ENCODE assay signal across 10 mouse cellular contexts in genomic region chr17:43701060-43701459, GRCm38 (mm10). TPM values are rescaled to one million over a fixed set of nuclear protein-coding genes. Genes with fewer than 3 reads are reported as not detected.
DNase-seq lines count a peak whose midpoint lies in the region; ATAC-seq and TF ChIP-seq lines count a peak whose summit lies in the region.
"Had no signal": no experiment of that assay in that cellular context is flagged by ENCODE, and none has a peak within 500 bp of the region (broad histone marks: within the 10 kb centered on the region; RNA-seq: fewer than 3 reads in every experiment).

No protein-coding gene starts in this region.

- H3K4me3 ChIP-seq in intestine, postnatal 0 days (ENCODE audit: low read depth, low read length): no peak overlapping the region
- no peak overlapping the region for H3K4me3 ChIP-seq in intestine, embryonic 16.5 days (ENCODE audit: low read length)
- peak overlapping the region in 1 of 2 experiments; percentile 38; a peak in 1 of 4 replicates for H3K4me3 ChIP-seq in ES-E14 (ENCODE audit: insufficient read depth in 1 of 2, low read depth in 1 of 2, low read length in 2 of 2, poor library complexity in 1 of 2, severe bottlenecking in 1 of 2)
- H3K4me3 ChIP-seq in midbrain, postnatal 0 days (ENCODE audit: low read depth, low read length): no peak overlapping the region
- H3K4me3 ChIP-seq: erythroblast, embryonic 14.5 days; megakaryocyte, embryonic 14.5 days had no signal

- H3K9me3 ChIP-seq in intestine, postnatal 0 days (ENCODE audit: control insufficient read depth): no peaks in the 10 kb centered on the region
- no peaks in the 10 kb centered on the region for H3K9me3 ChIP-seq in intestine, embryonic 16.5 days (ENCODE audit: control insufficient read depth, low read length)
- H3K9me3 ChIP-seq in ES-E14 (ENCODE audit: control insufficient read depth, insufficient read depth, low read depth, low read length): no peaks in the 10 kb centered on the region
- no peaks in the 10 kb centered on the region for H3K9me3 ChIP-seq in midbrain, postnatal 0 days (ENCODE audit: low read length)
- H3K9me3 ChIP-seq: megakaryocyte, embryonic 14.5 days had no signal

- peak; percentile 78 for TF ChIP-seq CTCF in intestine, postnatal 0 days (IDR thresholded peaks at IDR 0.05; ENCODE audit: low read depth)
- TF ChIP-seq CTCF in midbrain, postnatal 0 days (IDR thresholded peaks at IDR 0.05): peak; percentile 86

- WGBS in intestine, postnatal 0 days: 73% methylated on average over 6 of the region's 6 CpGs
- WGBS in intestine, embryonic 16.5 days: 81% methylated on average over 6 of the region's 6 CpGs
- 72% methylated on average over 6 of the region's 6 CpGs for WGBS in midbrain, postnatal 0 days

- no peaks in the 10 kb centered on the region for H3K36me3 ChIP-seq in intestine, postnatal 0 days (ENCODE audit: control insufficient read depth, insufficient read depth)
- no peaks in the 10 kb centered on the region for H3K36me3 ChIP-seq in intestine, embryonic 16.5 days (ENCODE audit: control insufficient read depth, insufficient read depth, low read length)
- H3K36me3 ChIP-seq in ES-E14 (ENCODE audit: control insufficient read depth, insufficient read depth, low read length, poor library complexity, severe bottlenecking): no peaks in the 10 kb centered on the region
- H3K36me3 ChIP-seq in midbrain, postnatal 0 days (ENCODE audit: insufficient read depth, low read length): no peaks in the 10 kb centered on the region

- no peak overlapping the region for H3K4me2 ChIP-seq in intestine, postnatal 0 days (replicated peaks; ENCODE audit: low read depth)
- H3K4me2 ChIP-seq in intestine, embryonic 16.5 days (ENCODE audit: low read depth, low read length): no peak overlapping the region
- H3K4me2 ChIP-seq in midbrain, postnatal 0 days (ENCODE audit: low read depth, low read length, poor library complexity, severe bottlenecking): no peak overlapping the region

- DNase-seq in ES-E14 (ENCODE audit: low read depth, low spot score): no peak
- peak; percentile 55 to 68 for DNase-seq in cerebellum, adult 18-20 months
- DNase-seq in gastrocnemius, postnatal 10 days: peak; percentile 69
- peak; percentile 19 to 24 for DNase-seq in layer of hippocampus, postnatal 36 days
- peak; percentile 77 for DNase-seq in midbrain, postnatal 0 days (ENCODE audit: low spot score)
- DNase-seq in thymus, postnatal 36 days: peak; percentile 36 to 48

- no peaks in the 10 kb centered on the region for H3K4me1 ChIP-seq in intestine, postnatal 0 days (replicated peaks; ENCODE audit: control insufficient read depth, insufficient read depth, low read length)
- no peaks in the 10 kb centered on the region for H3K4me1 ChIP-seq in intestine, embryonic 16.5 days (ENCODE audit: control insufficient read depth, insufficient read depth, low read length)
- no peaks in the 10 kb centered on the region for H3K4me1 ChIP-seq in ES-E14 (ENCODE audit: control insufficient read depth in 2 of 2, insufficient read depth in 2 of 2, low read length in 2 of 2, poor library complexity in 1 of 2)
- H3K4me1 ChIP-seq in midbrain, postnatal 0 days (ENCODE audit: insufficient read depth, low read length): no peaks in the 10 kb centered on the region

- no peaks in the 10 kb centered on the region for H3K27me3 ChIP-seq in intestine, postnatal 0 days (replicated peaks; ENCODE audit: control insufficient read depth, insufficient read depth, low read length)
- no peaks in the 10 kb centered on the region for H3K27me3 ChIP-seq in intestine, embryonic 16.5 days (replicated peaks; ENCODE audit: control insufficient read depth, insufficient read depth, low read length)
- no peaks in the 10 kb centered on the region for H3K27me3 ChIP-seq in midbrain, postnatal 0 days (ENCODE audit: insufficient read depth, low read length)
- H3K27me3 ChIP-seq: megakaryocyte, embryonic 14.5 days had no signal

- in situ Hi-C loops in ES-E14 (cut with MboI; ENCODE audit: low sequenced_read_pairs in 2 of 2, unreplicated experiment in 2 of 2): loop anchor here in 1 of 2 experiments (10.0 kb wide), 1 partner anchor 164 kb away; no protein-coding TSS in a partner anchor

- no peak for ATAC-seq in intestine, postnatal 0 days
- no peak for ATAC-seq in intestine, embryonic 16.5 days
- ATAC-seq in midbrain, postnatal 0 days (ENCODE audit: low FRiP score): no peak

- H3K9ac ChIP-seq in intestine, postnatal 0 days (ENCODE audit: low read depth, low read length): no peak overlapping the region
- H3K9ac ChIP-seq in intestine, embryonic 16.5 days (ENCODE audit: low read depth, low read length): no peak overlapping the region
- no peak overlapping the region for H3K9ac ChIP-seq in ES-E14 (ENCODE audit: insufficient read depth, low read depth, low read length, poor library complexity, severe bottlenecking)
- no peak overlapping the region for H3K9ac ChIP-seq in midbrain, postnatal 0 days (replicated peaks; ENCODE audit: low read length, poor library complexity, severe bottlenecking)

- H3K27ac ChIP-seq in intestine, postnatal 0 days (ENCODE audit: low read depth, low read length): no peak overlapping the region
- no peak overlapping the region for H3K27ac ChIP-seq in intestine, embryonic 16.5 days (ENCODE audit: low read length)
- H3K27ac ChIP-seq in ES-E14 (ENCODE audit: insufficient read depth, low read depth, low read length, poor library complexity, severe bottlenecking): no peak overlapping the region
- no peak overlapping the region for H3K27ac ChIP-seq in midbrain, postnatal 0 days (ENCODE audit: low read depth, low read length)

TF ChIP-seq in ES-E14, 5 proteins besides CTCF, POLR2A, EP300 and RAD21:
- TF ChIP-seq ZC3H11A (IDR thresholded peaks at IDR 0.05; ENCODE audit: borderline replicate concordance, low read depth, low read length): peak; percentile 24; the same call in 1 of the 2 replicates
- TF ChIP-seq MAFK (IDR thresholded peaks at IDR 0.05; ENCODE audit: insufficient read depth, low read depth, low read length): no peak

RNA-seq across cellular contexts. Expression of gene Cyp39a1, which starts 33.8 kb away (rescaled TPM):
- polyA plus RNA-seq in intestine, postnatal 0 days (2015; fragmentation: Nextera tagmentation; extraction: Ambion mirVana): 5.7 and 6.8 TPM in 2 replicates
- 13.2 and 15.1 TPM in 2 replicates for polyA plus RNA-seq in intestine, embryonic 16.5 days (2015; fragmentation: Nextera tagmentation; extraction: Ambion mirVana)
- total RNA-seq in ES-E14 (2012; rRNA removed): 1.6 and 1.8 TPM in 2 replicates
- 1 to 10 TPM; 3.8 to 5.9 TPM for total RNA-seq in gastrocnemius, postnatal 10 days (2021)
- total RNA-seq in layer of hippocampus, postnatal 36 days (2021): 1 to 10 TPM in 1 of 2 experiments, under 1 TPM in 1; 0.73 to 1.2 TPM
- total RNA-seq in midbrain, postnatal 0 days (2014; rRNA removed): 1.3 and 1.5 TPM in 2 replicates
- 5.6 and 6.1 TPM in 2 replicates for polyA plus RNA-seq in midbrain, postnatal 0 days (2015; fragmentation: Nextera tagmentation; extraction: Ambion mirVana)
- polyA plus RNA-seq: erythroblast, embryonic 14.5 days had no signal

RNA-seq across cellular contexts. Expression of gene Slc25a27, which starts 34.0 kb away (rescaled TPM):
- polyA plus RNA-seq in intestine, postnatal 0 days (2015; fragmentation: Nextera tagmentation; extraction: Ambion mirVana): 2.9 and 3.2 TPM in 2 replicates
- 9.6 and 10.4 TPM in 2 replicates for polyA plus RNA-seq in intestine, embryonic 16.5 days (2015; fragmentation: Nextera tagmentation; extraction: Ambion mirVana)
- total RNA-seq in ES-E14 (2012; rRNA removed): 5.5 and 6.7 TPM in 2 replicates
- total RNA-seq in gastrocnemius, postnatal 10 days (2021): 1 to 10 TPM; 3.0 to 4.4 TPM
- 10 to 100 TPM; 35.1 to 41.0 TPM for total RNA-seq in layer of hippocampus, postnatal 36 days (2021)
- 44.2 and 60.2 TPM in 2 replicates for total RNA-seq in midbrain, postnatal 0 days (2014; rRNA removed)
- 63.0 and 74.4 TPM in 2 replicates for polyA plus RNA-seq in midbrain, postnatal 0 days (2015; fragmentation: Nextera tagmentation; extraction: Ambion mirVana)
- polyA plus RNA-seq: erythroblast, embryonic 14.5 days had no signal
